Mouse (Mus musculus): Measurements from ENCODE around the gene Dnajc6. TPM values are rescaled to one million over a fixed set of nuclear protein-coding genes. Genes with fewer than 3 reads are reported as not detected.

The Dnajc6 gene
- polyA plus RNA-seq (2012; rRNA removed), result 1.5 TPM in 2 replicates

GRCm38 (mm10) chr4:101496534-101497237 is at the start of gene Dnajc6:
Dnajc6 (plus strand) TSS chr4:101496648.
- peaks cover 13% of the 10 kb centered on the region for H3K4me1 ChIP-seq (ENCODE audit: control insufficient read depth, insufficient read depth, low read length)

GRCm38 (mm10) chr4:101448701-101449100 is 47.7 kb upstream of the Dnajc6 start:
- Histone ChIP-seq H3K27ac (ENCODE audit: control insufficient read depth, insufficient read depth, low read depth, low read length) (no peak overlapping the region), H3K36me3 (ENCODE audit: control insufficient read depth, insufficient read depth, low read length) (no peaks in the 10 kb centered on the region), H3K4me1 (ENCODE audit: control insufficient read depth, insufficient read depth, low read length) (no peaks in the 10 kb centered on the region; the same call in 1 of the 2 replicates), H3K27me3 (ENCODE audit: control insufficient read depth, insufficient read depth, low read length) (no peaks in the 10 kb centered on the region), H3K4me3 (ENCODE audit: control insufficient read depth, low read depth, low read length) (no peak overlapping the region)
- TF ChIP-seq POLR2A (IDR thresholded peaks at IDR 0.05; ENCODE audit: control insufficient read depth, low read depth, low read length) (no peak), CTCF (IDR thresholded peaks at IDR 0.05; ENCODE audit: control insufficient read depth, insufficient read depth, insufficient replicate concordance, low read depth, low read length) (no peak)

More at GRCm38 (mm10) chr4:101496534-101497237, at the start of gene Dnajc6:
- H3K4me3 ChIP-seq (ENCODE audit: control insufficient read depth, low read depth, low read length), result peak within 1 kb of the TSS; percentile 89
- no peaks in the 10 kb centered on the region for H3K27me3 ChIP-seq (ENCODE audit: control insufficient read depth, insufficient read depth, low read length)
- H3K27ac ChIP-seq (ENCODE audit: control insufficient read depth, insufficient read depth, low read depth, low read length), result no peak within 1 kb of the TSS
- TF ChIP-seq POLR2A (IDR thresholded peaks at IDR 0.05; ENCODE audit: control insufficient read depth, low read depth, low read length) (no peak), CTCF (IDR thresholded peaks at IDR 0.05; ENCODE audit: control insufficient read depth, insufficient read depth, insufficient replicate concordance, low read depth, low read length) (no peak)
- H3K36me3 ChIP-seq (ENCODE audit: control insufficient read depth, insufficient read depth, low read length), result no peaks in the 10 kb centered on the region

GRCm38 (mm10) chr4:101449344-101449743 is 47.1 kb upstream of the Dnajc6 start:
- Histone ChIP-seq H3K36me3 (ENCODE audit: control insufficient read depth, insufficient read depth, low read length) (no peaks in the 10 kb centered on the region), H3K4me3 (ENCODE audit: control insufficient read depth, low read depth, low read length) (no peak overlapping the region), H3K27ac (ENCODE audit: control insufficient read depth, insufficient read depth, low read depth, low read length) (no peak overlapping the region), H3K4me1 (ENCODE audit: control insufficient read depth, insufficient read depth, low read length) (peaks cover 2% of the 10 kb centered on the region; the same call in 1 of the 2 replicates), H3K27me3 (ENCODE audit: control insufficient read depth, insufficient read depth, low read length) (no peaks in the 10 kb centered on the region)
- no peak for TF ChIP-seq CTCF (IDR thresholded peaks at IDR 0.05; ENCODE audit: control insufficient read depth, insufficient read depth, insufficient replicate concordance, low read depth, low read length)
- no peak for TF ChIP-seq POLR2A (IDR thresholded peaks at IDR 0.05; ENCODE audit: control insufficient read depth, low read depth, low read length)

- TF ChIP-seq POLR2A (IDR thresholded peaks at IDR 0.05; ENCODE audit: control insufficient read depth, low read depth, low read length), result no peak
- TF ChIP-seq CTCF (IDR thresholded peaks at IDR 0.05; ENCODE audit: control insufficient read depth, insufficient read depth, insufficient replicate concordance, low read depth, low read length), result no peak
- H3K4me1 ChIP-seq (ENCODE audit: control insufficient read depth, insufficient read depth, low read length), result peaks cover 4% of the 10 kb centered on the region; the same call in 1 of the 2 replicates
- H3K36me3 ChIP-seq (ENCODE audit: control insufficient read depth, insufficient read depth, low read length), result no peaks in the 10 kb centered on the region
- H3K27me3 ChIP-seq (ENCODE audit: control insufficient read depth, insufficient read depth, low read length), result no peaks in the 10 kb centered on the region
- no peak overlapping the region for H3K4me3 ChIP-seq (ENCODE audit: control insufficient read depth, low read depth, low read length)
- H3K27ac ChIP-seq (ENCODE audit: control insufficient read depth, insufficient read depth, low read depth, low read length), result no peak overlapping the region
These were observed 46.2 kb upstream of the Dnajc6 start for GRCm38 (mm10) chr4:101450150-101450780.

GRCm38 (mm10) chr4:101451089-101451488 is 45.4 kb upstream of the Dnajc6 start:
- H3K27ac ChIP-seq (ENCODE audit: control insufficient read depth, insufficient read depth, low read depth, low read length), result no peak overlapping the region
- H3K4me3 ChIP-seq (ENCODE audit: control insufficient read depth, low read depth, low read length), result no peak overlapping the region
- H3K36me3 ChIP-seq (ENCODE audit: control insufficient read depth, insufficient read depth, low read length), result no peaks in the 10 kb centered on the region
- H3K4me1 ChIP-seq (ENCODE audit: control insufficient read depth, insufficient read depth, low read length), result peaks cover 4% of the 10 kb centered on the region; the same call in 1 of the 2 replicates
- no peaks in the 10 kb centered on the region for H3K27me3 ChIP-seq (ENCODE audit: control insufficient read depth, insufficient read depth, low read length)
- no peak for TF ChIP-seq CTCF (IDR thresholded peaks at IDR 0.05; ENCODE audit: control insufficient read depth, insufficient read depth, insufficient replicate concordance, low read depth, low read length)
- TF ChIP-seq POLR2A (IDR thresholded peaks at IDR 0.05; ENCODE audit: control insufficient read depth, low read depth, low read length), result no peak

DNA sequence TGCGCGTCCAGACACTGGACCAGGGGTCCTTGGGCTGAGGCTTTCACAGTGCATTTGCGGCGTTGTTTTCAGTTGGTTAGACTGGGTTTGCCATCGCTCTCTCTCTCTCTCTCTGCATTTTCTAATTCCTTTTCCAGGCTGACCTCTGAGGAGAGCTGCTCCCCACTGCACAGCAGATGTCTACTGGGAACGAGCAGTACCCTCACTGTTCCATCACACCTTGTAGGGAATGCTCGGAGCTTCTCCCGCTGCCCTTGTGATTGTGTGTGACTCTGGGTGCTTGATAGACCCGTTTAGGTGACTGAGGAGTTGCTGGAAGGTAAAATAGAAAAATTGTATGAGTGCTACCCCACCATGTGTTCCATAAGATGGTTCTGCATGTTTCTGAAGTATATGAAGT is 43.6 kb upstream of the Dnajc6 start:
- no peaks in the 10 kb centered on the region for H3K36me3 ChIP-seq (ENCODE audit: control insufficient read depth, insufficient read depth, low read length)
- no peaks in the 10 kb centered on the region for H3K27me3 ChIP-seq (ENCODE audit: control insufficient read depth, insufficient read depth, low read length)
- no peak for TF ChIP-seq POLR2A (IDR thresholded peaks at IDR 0.05; ENCODE audit: control insufficient read depth, low read depth, low read length)
- no peak for TF ChIP-seq CTCF (IDR thresholded peaks at IDR 0.05; ENCODE audit: control insufficient read depth, insufficient read depth, insufficient replicate concordance, low read depth, low read length)
- no peak overlapping the region for H3K27ac ChIP-seq (ENCODE audit: control insufficient read depth, insufficient read depth, low read depth, low read length)
- H3K4me3 ChIP-seq (ENCODE audit: control insufficient read depth, low read depth, low read length), result no peak overlapping the region
- H3K4me1 ChIP-seq (ENCODE audit: control insufficient read depth, insufficient read depth, low read length), result peaks cover 4% of the 10 kb centered on the region; the same call in 1 of the 2 replicates

GRCm38 (mm10) chr4:101457176-101457575 is 39.3 kb upstream of the Dnajc6 start:
- no peak for TF ChIP-seq POLR2A (IDR thresholded peaks at IDR 0.05; ENCODE audit: control insufficient read depth, low read depth, low read length)
- no peak for TF ChIP-seq CTCF (IDR thresholded peaks at IDR 0.05; ENCODE audit: control insufficient read depth, insufficient read depth, insufficient replicate concordance, low read depth, low read length)
- Histone ChIP-seq H3K27ac (ENCODE audit: control insufficient read depth, insufficient read depth, low read depth, low read length) (no peak overlapping the region), H3K27me3 (ENCODE audit: control insufficient read depth, insufficient read depth, low read length) (no peaks in the 10 kb centered on the region), H3K4me3 (ENCODE audit: control insufficient read depth, low read depth, low read length) (no peak overlapping the region), H3K36me3 (ENCODE audit: control insufficient read depth, insufficient read depth, low read length) (no peaks in the 10 kb centered on the region), H3K4me1 (ENCODE audit: control insufficient read depth, insufficient read depth, low read length) (peaks cover 4% of the 10 kb centered on the region; the same call in 1 of the 2 replicates)

Data from testis, adult 2 months (tissue).